Comparison of ENCODE assay signal across 8 mouse cellular contexts in genomic region chr2:38953152-38953883, GRCm38 (mm10). TPM values are rescaled to one million over a fixed set of nuclear protein-coding genes. Genes with fewer than 3 reads are reported as not detected.
DNase-seq lines count a peak whose midpoint lies in the region; ATAC-seq and TF ChIP-seq lines count a peak whose summit lies in the region.

No protein-coding gene starts in this region.

- no peak overlapping the region for H3K4me3 ChIP-seq in layer of hippocampus, adult 2 months
- H3K4me3 ChIP-seq in liver, postnatal 0 days (ENCODE audit: low read depth, low read length), result no peak overlapping the region

- TF ChIP-seq EP300 in liver, postnatal 0 days (IDR thresholded peaks at IDR 0.05; ENCODE audit: low read depth), result no peak

- ATAC-seq in liver, postnatal 0 days, result no peak

- H3K27ac ChIP-seq in layer of hippocampus, adult 2 months, result peak overlapping the region; percentile 32; the same call in 1 of the 2 replicates
- no peak overlapping the region for H3K27ac ChIP-seq in liver, postnatal 0 days (ENCODE audit: low read depth)

- H3K4me2 ChIP-seq in liver, postnatal 0 days (ENCODE audit: low read depth, low read length), result no peak overlapping the region

- 75% methylated on average over 5 of the region's 5 CpGs for WGBS in liver, postnatal 0 days (ENCODE audit: insufficient replicate concordance)

- no peak overlapping the region for H3K9ac ChIP-seq in liver, postnatal 0 days (replicated peaks)

- no peak for TF ChIP-seq CTCF in layer of hippocampus, adult 2 months (conservative IDR thresholded peaks at IDR 0.05)
- TF ChIP-seq CTCF in liver, postnatal 0 days (IDR thresholded peaks at IDR 0.05; ENCODE audit: low read depth), result no peak

- H3K9me3 ChIP-seq in liver, postnatal 0 days (ENCODE audit: low read length), result no peaks in the 10 kb centered on the region

- no peaks in the 10 kb centered on the region for H3K36me3 ChIP-seq in liver, postnatal 0 days (replicated peaks; ENCODE audit: insufficient read depth, low read length)

- H3K4me1 ChIP-seq in liver, postnatal 0 days (ENCODE audit: insufficient read depth), result peaks cover 4% of the 10 kb centered on the region; the same call in 1 of the 2 replicates

- no peaks in the 10 kb centered on the region for H3K27me3 ChIP-seq in liver, postnatal 0 days (ENCODE audit: insufficient read depth, low read length)

- DNase-seq in cerebellum, adult 11-12 months, result peak; percentile 32
- no peak for DNase-seq in cerebellum, adult 9-10 months
- DNase-seq in 3T3-L1 (ENCODE audit: low read depth, low spot score), result peak; percentile 61
- DNase-seq in frontal cortex, adult 2 months (ENCODE audit: extremely low spot score in 1 of 2, low spot score in 1 of 2), result peak; percentile 30 to 64
- peak; percentile 52 to 78 for DNase-seq in layer of hippocampus, adult 2 months (ENCODE audit: low spot score in 2 of 2)
- DNase-seq in right cerebral cortex, adult 2 months (ENCODE audit: low spot score in 2 of 2), result peak; percentile 24 to 62
- DNase-seq in liver, postnatal 0 days, result no peak
- no peak for DNase-seq in thymus, postnatal 14 days

RNA-seq across cellular contexts. Expression of gene Olfml2a, which starts 21.5 kb away (rescaled TPM):
- 2.8 and 3.3 TPM in 2 replicates for polyA plus RNA-seq in frontal cortex, adult 2 months (2012; rRNA removed)
- total RNA-seq in layer of hippocampus, adult 2 months (2021), result 1 to 10 TPM; 1.3 to 1.5 TPM
- polyA plus RNA-seq in liver, postnatal 0 days (2015; fragmentation: Nextera tagmentation; extraction: Ambion mirVana), result 0.06 and 0.12 TPM in 2 replicates

RNA-seq across cellular contexts. Expression of gene Nr6a1, which starts 25.8 kb away (rescaled TPM):
- polyA plus RNA-seq in frontal cortex, adult 2 months (2012; rRNA removed), result 5.0 and 5.8 TPM in 2 replicates
- 1 to 10 TPM; 5.6 to 7.0 TPM for total RNA-seq in layer of hippocampus, adult 2 months (2021)
- polyA plus RNA-seq in liver, postnatal 0 days (2015; fragmentation: Nextera tagmentation; extraction: Ambion mirVana), result 0.83 and 1.1 TPM in 2 replicates

RNA-seq across cellular contexts. Expression of gene Wdr38, which starts 44.0 kb away (rescaled TPM):
- 1.00 and 1.3 TPM in 2 replicates for polyA plus RNA-seq in frontal cortex, adult 2 months (2012; rRNA removed)
- total RNA-seq in layer of hippocampus, adult 2 months (2021), result under 1 TPM; 0.47 to 0.69 TPM
- 0.53 and 0.60 TPM in 2 replicates for polyA plus RNA-seq in liver, postnatal 0 days (2015; fragmentation: Nextera tagmentation; extraction: Ambion mirVana)

RNA-seq across cellular contexts. Expression of gene Arpc5l, which starts 51.8 kb away (rescaled TPM):
- polyA plus RNA-seq in frontal cortex, adult 2 months (2012; rRNA removed), result 110 and 113 TPM in 2 replicates
- 10 to 100 TPM; 88.5 to 92.8 TPM for total RNA-seq in layer of hippocampus, adult 2 months (2021)
- polyA plus RNA-seq in liver, postnatal 0 days (2015; fragmentation: Nextera tagmentation; extraction: Ambion mirVana), result 59.3 and 60.7 TPM in 2 replicates

RNA-seq across cellular contexts. Expression of gene Rpl35, which starts 52.1 kb away (rescaled TPM):
- polyA plus RNA-seq in frontal cortex, adult 2 months (2012; rRNA removed), result 260 and 302 TPM in 2 replicates
- 100 to 1,000 TPM; 247 to 255 TPM for total RNA-seq in layer of hippocampus, adult 2 months (2021)
- polyA plus RNA-seq in liver, postnatal 0 days (2015; fragmentation: Nextera tagmentation; extraction: Ambion mirVana), result 574 and 582 TPM in 2 replicates

Comparison
In these comparisons a context has a peak if more than half of its experiments do, and no peak if none do; other contexts are left out.
1. DNase-seq: peak in cerebellum, adult 11-12 months (single experiment), 3T3-L1 (single experiment), frontal cortex, adult 2 months (2 of 2), layer of hippocampus, adult 2 months (2 of 2) and right cerebral cortex, adult 2 months (2 of 2); none in cerebellum, adult 9-10 months (single experiment), liver, postnatal 0 days (single experiment) and thymus, postnatal 14 days (single experiment).